Mouse (Mus musculus) megakaryocyte-erythroid progenitor cell, adult 5-6 weeks (primary cell): ENCODE measurements at regions not wholly inside any gene's neighbourhood (a gene's known extent, or its start where the extent isn't known, plus 50 kb on each side); places are given as distances from the start of the nearest gene placed in this dataset.

ENCODE experiments used
- ATAC-seq: replicated peaks from 2 replicates; pipeline ENCODE4 v1.8.0; 2016; ENCODE audit warnings: mild to moderate bottlenecking, inconsistent platforms; ENCODE audit not compliant: severe bottlenecking, poor library complexity, low FRiP score, low TSS enrichment

DNA sequence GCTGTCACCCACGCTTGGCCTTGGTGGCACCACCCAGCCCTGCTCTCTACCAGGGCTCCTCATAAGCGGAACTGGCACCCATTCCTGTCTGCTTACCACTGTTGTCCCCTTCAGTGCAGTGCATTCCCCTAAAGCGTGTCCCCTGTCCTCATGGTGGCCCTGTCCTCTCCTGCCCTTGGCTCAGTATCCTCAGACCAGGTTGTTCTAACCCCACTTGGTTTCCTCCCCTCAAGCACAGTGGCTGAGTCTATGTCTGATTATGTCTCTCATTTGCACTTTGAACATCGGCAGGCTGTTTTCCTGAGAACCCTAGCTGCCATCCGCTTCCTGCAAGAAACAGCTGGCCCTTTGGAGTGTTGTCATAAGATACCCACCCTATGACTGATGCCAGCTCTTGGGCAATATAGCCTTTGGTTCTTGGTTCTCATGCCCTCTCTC lies 130.5 kb downstream of the Ndufa10 start:
- ATAC-seq: no peak

DNA sequence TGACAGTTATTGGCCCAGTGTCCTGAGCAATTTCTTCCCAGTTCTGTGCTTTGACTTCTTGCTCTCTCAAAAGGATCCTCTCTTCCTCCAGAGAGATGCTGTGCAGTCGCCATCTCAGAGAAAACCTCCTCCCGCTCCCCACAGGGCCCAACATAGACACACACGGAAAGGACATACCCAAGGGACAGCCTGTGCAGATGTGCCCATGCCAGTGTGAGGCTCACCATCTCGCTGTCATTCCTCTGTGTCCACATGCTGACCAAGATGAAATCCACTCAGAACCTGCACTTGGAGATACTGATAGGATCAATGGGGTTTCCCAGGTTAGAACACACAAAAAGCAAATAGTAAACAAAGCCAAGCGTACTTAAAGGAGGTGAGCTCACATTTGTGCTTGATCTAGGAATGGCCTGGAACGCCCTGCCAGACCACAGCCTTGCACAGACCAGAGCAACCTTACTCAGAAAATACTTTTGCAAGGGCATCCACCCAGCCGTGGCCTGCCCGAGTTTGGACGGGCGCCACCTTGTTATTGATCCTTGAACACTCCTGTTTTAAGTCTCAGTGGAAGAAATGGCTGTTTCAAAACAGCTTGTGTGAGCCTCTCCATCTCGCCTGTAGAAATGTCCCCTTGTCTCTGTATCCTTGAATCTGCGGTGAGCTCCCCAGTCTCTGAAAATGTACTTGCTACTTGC lies 131.7 kb downstream of the Ndufa10 start:
- ATAC-seq: no peak

DNA sequence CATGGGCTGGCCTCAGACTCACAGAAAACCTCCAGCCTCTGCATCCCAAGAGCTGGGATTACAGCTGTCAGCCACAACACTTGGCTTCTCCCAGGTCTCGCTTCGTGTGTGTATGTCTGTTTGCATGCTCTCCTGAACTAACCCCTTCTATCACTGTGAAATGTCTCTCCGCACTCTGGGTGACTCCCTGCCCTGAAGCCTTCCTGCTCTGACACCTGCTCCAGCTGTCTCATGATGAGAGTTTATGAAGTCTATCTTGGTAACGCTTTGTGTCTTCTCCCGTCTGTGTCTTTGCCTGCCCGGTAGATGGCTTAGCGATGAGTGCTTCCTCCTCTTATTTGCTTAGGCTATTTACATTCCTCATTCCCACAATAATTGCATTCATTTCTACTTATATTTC lies 133.0 kb downstream of the Ndufa10 start:
- no peak for ATAC-seq

DNA sequence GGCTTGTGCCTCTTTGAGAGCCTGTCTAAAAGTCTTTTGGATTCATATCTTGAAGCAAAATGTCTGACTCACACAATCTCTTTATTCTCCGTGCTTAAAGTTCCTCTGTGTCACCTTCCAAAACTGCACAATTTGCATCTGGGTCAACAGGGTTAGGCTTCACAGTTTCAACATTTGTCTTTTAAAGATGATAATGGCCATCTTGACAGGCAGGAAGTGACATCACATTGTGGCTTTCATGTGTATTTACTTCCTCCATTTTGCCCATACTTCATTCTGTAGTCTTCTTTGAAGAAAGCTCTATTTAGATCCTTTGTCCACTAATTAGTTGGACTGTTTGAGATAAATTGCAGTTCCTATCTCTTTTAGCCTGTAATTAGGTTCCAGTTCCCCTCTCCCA lies 135.1 kb downstream of the Ndufa10 start:
- no peak for ATAC-seq

DNA sequence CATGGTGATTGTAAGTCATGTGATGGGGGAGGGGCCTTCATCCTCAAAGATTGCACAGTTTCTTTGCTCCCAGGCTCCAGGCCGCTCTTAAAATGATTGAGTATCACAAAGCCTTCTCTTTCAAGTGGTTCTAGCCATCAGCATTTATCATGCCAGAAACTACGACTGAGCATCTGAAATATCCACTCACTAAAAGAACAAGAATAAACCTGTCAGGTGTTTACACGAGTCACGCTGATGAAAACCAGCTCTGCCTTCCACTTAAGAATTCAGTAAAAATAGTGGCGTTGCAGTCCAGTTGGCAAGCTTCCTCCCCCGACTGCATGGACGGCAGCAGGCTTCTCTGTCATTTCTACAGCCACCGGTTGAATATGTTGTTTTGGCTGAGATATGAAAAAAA lies 136.2 kb downstream of the Ndufa10 start:
- ATAC-seq: no peak

DNA sequence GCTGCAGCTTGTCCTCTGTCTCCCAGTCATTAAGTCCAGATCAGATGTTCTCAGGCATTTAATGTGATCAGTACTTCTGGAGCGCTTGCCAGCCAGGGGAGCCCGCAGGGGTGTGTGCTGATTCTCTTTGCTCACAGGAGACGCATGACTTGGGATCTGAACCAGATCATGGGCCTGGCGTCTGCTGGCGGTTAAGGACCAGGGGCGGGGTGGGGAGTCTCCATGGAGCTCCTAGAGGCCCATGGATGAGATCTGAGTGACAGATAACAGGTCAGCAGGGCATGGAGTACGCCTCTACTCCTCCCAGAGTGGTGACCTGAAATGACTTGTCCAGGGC lies 136.7 kb upstream of the Hdac4 start:
- ATAC-seq: 0 out of 2 replicates have a peak, but pooled peaks have one; percentile 28

- no peak for ATAC-seq
These were observed 136.2 kb upstream of the Hdac4 start for GRCm38 (mm10) chr1:92331559-92332247.

DNA sequence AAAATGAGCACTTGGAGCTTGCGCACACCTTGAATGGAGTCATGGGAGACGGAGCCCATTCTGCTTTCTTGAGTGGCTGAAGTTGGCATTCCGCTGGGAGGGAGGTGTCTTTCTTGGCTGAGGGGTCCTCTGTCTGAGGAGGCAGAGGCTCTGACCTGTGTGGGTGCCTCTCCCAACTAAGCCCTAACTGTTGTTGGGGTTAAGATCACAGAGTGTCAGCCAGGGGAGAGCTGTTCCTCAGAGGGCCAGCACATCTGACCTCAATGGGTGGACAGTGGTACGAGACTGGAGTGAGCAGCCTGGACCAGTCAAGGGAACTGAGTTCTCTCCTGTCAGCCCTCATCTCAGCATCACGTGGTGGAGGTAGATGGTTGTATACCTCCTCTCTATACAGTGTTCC lies 134.7 kb upstream of the Hdac4 start:
- no peak for ATAC-seq

- no peak for ATAC-seq
These were observed 134.0 kb upstream of the Hdac4 start for GRCm38 (mm10) chr1:92329491-92329890.

DNA sequence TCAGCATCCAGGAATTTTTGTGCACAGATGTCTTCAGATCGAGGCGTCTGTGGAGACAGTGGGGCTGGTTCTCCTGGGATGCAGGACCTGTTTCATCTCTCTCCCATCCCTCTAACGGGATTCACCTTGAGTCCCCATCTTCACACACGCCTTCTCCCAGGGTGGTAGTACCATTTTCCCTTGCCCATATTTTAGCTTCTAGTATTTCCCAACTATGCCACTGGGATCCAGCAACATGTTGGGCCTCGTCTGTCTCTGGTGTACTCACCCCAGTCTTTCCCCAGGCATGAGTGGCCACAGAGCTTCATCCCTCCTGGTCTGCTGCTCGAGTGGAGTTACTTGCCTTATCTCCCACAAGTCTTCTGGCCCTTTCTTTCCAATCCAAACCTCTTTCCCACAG lies 131.6 kb upstream of the Hdac4 start:
- no peak for ATAC-seq

DNA sequence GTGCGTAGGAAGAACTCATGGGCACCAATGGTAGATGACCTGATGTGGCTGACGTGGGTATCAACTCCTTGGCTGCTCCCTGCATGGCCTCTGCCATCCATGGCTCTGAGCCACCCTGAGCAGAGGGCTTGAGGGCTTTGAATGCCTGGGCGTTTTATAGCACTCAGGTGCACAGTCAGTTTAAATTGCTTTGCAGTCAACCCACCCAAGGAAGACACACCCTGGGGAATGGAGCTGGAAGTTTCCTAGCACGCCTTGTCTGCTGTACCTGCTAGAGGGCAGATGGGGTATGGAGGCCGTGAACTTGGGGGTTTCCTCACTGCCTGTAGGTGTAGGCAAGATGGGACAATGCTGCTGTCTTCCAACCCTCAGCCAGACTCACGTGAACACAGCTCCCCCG lies 129.8 kb upstream of the Hdac4 start:
- ATAC-seq: no peak

DNA sequence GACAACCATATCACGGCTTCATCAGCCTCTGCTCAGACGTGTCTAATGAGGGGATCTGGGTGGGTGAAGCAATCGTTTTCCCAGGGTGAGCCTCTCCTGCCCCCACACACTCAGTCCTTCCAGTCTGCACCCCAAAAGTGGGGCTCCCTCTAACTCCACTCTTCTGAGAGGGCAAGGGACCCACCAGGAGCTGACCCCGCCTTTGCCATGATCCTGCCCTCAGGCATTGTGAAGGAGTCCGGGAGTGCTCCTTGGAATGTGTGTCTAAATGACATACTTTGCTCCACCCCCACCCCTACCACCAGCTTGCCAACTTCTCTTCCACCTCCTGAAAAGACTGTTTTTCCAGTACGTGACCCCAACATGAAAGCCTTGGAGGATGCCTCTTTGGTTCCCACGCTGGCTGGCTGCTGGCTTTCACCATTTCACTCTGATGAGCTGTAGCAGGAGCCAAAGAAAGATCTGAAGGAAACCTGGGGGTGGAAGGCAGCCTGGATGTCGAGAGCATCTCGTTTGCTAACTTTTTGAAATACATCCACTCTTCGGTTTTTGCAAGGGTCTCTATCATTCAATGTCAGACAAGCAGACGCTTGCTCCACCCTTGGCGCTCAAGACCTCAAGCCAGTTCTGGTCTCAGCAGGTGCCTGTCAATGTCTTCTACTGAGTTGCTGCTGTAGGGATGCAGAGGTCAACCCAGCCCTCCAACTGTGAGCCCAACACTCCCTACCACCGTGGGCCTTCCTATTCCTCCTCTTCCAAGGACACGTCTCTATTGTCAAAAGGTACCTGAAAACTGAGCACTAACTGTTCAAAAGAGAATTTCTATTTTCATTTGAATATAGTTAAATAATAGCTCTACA lies 128.8 kb upstream of the Hdac4 start:
- no peak for ATAC-seq

- ATAC-seq: no peak
These were observed 121.6 kb upstream of the Hdac4 start for GRCm38 (mm10) chr1:92317131-92317530.

- ATAC-seq: peak; percentile 90
These were observed 120.8 kb upstream of the Hdac4 start for GRCm38 (mm10) chr1:92316191-92316723.

GRCm38 (mm10) chr1:92313001-92313597 lies 117.6 kb upstream of the Hdac4 start:
- no peak for ATAC-seq

DNA sequence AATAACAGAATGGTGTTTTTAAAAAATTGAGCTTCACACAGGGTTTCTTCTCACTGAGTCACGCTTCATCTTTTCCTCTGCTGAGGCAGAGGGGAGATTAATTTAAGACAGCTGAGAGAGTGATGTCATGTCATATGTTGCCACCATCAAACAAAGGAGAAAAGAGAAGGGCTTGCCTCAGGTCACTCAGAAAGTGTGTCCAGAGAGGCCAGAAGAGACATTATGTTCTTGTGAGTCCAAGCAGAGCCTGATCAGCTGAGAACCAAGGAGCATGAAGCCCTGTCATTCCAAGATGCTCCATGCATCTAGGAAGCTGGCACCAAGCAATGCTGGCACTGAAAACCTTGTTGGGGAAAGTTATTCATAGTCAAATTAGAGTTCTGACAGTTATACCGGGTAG lies 114.4 kb upstream of the Hdac4 start:
- no peak for ATAC-seq

GRCm38 (mm10) chr1:92309381-92309780 lies 113.9 kb upstream of the Hdac4 start:
- ATAC-seq: no peak

- ATAC-seq: no peak
These were observed 113.0 kb upstream of the Hdac4 start for GRCm38 (mm10) chr1:92308537-92308936.

GRCm38 (mm10) chr1:92306042-92306441 lies 110.5 kb upstream of the Hdac4 start:
- no peak for ATAC-seq

DNA sequence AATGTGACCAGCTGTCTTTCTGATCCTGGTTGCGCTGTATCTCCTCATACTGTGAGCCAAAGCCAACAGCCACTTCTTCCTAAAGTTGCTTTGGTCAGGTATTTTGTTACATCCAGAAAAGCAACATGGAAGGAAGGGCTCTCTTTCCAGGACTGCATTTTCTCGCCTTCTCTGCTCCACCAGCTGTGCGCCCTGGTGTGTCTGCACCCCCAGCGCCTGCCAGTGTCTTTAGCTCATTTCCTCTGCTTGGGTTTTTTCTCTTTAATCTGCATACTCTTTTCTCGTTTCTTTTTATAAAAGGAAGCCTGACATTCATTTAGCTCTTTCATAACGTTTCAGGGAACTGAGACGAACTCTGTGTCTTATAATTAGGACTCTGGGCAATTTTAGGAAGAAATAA lies 103.5 kb upstream of the Hdac4 start:
- no peak for ATAC-seq
